Mouse (Mus musculus) embryonic fibroblast, embryonic 13.5 days (primary cell): ENCODE data around the gene Prpf40a. TPM values are rescaled to one million over a fixed set of nuclear protein-coding genes. Genes with fewer than 3 reads are reported as not detected.

ENCODE experiments used
- H3K27ac ChIP-seq: 2 replicates; pipeline ENCODE4 v1.5.1; 2012; ENCODE audit warnings: low read length, control low read depth, inconsistent platforms; ENCODE audit not compliant: insufficient read depth
- H3K4me1 ChIP-seq: 2 replicates; pipeline ENCODE4 v1.6.1; 2011; ENCODE audit warnings: low read length; ENCODE audit not compliant: control insufficient read depth, insufficient read depth
- H3K4me3 ChIP-seq: 2 replicates; pipeline ENCODE4 v1.5.1; 2011; ENCODE audit warnings: mild to moderate bottlenecking, control low read depth, low read length; ENCODE audit not compliant: insufficient read depth
- CTCF ChIP-seq: IDR thresholded peaks from 2 replicates; pipeline ENCODE4 v1.5.1; 2011; ENCODE audit warnings: mild to moderate bottlenecking, control low read depth, low read length, moderate library complexity, borderline replicate concordance; ENCODE audit not compliant: insufficient read depth
- POLR2A ChIP-seq: IDR thresholded peaks from 2 replicates; pipeline ENCODE4 v1.6.1; 2011; ENCODE audit warnings: low read depth, mild to moderate bottlenecking, control low read depth, low read length, moderate library complexity
- polyA plus RNA-seq: library from polyadenylated mRNA; stranded (reverse); fragments of >200 nt; gene quantifications from 2 replicates; pipeline ENCODE4 v1.2.4, GENCODE M21; 2011; ENCODE audit warnings: low read depth; ENCODE audit not compliant: missing spikeins, insufficient read length

The Prpf40a gene
- polyA plus RNA-seq, 1 experiment, result 158 TPM

- TF ChIP-seq POLR2A (peak; percentile 67), CTCF (no peak)
- Histone ChIP-seq H3K4me1 (no peaks in the 10 kb centered on the region), H3K27ac (peak within 1 kb of the TSS; percentile 98), H3K4me3 (peak within 1 kb of the TSS; percentile 86)
Observed at GRCm38 (mm10) chr2:53191523-53192220, 588 bp upstream of the Prpf40a start, which contains the start of gene Arl6ip6. Gene Arl6ip6, plus strand, starts transcription at chr2:53191726.

GRCm38 (mm10) chr2:53189811-53190210, 1.3 kb downstream of the Prpf40a start:
- no peak overlapping the region for H3K27ac ChIP-seq
- peak overlapping the region; percentile 32 for H3K4me3 ChIP-seq
- H3K4me1 ChIP-seq, result no peaks in the 10 kb centered on the region
- no peak for TF ChIP-seq POLR2A
- TF ChIP-seq CTCF, result no peak; the same call in 1 of the 2 replicates

GRCm38 (mm10) chr2:53179876-53180275, 11.2 kb downstream of the Prpf40a start:
- no peak overlapping the region for H3K27ac ChIP-seq
- peaks cover 2% of the 10 kb centered on the region; the same call in 1 of the 2 replicates for H3K4me1 ChIP-seq
- H3K4me3 ChIP-seq, result no peak overlapping the region
- TF ChIP-seq POLR2A (no peak), CTCF (no peak)

GRCm38 (mm10) chr2:53178966-53179365, 12.1 kb downstream of the Prpf40a start:
- Histone ChIP-seq H3K27ac (no peak overlapping the region), H3K4me3 (no peak overlapping the region), H3K4me1 (peaks cover 2% of the 10 kb centered on the region; the same call in 1 of the 2 replicates)
- no peak for TF ChIP-seq CTCF
- TF ChIP-seq POLR2A, result no peak

GRCm38 (mm10) chr2:53173966-53174365, 17.1 kb downstream of the Prpf40a start:
- Histone ChIP-seq H3K4me1 (no peaks in the 10 kb centered on the region), H3K4me3 (no peak overlapping the region), H3K27ac (no peak overlapping the region)
- TF ChIP-seq CTCF (no peak), POLR2A (no peak)

- no peak for TF ChIP-seq CTCF
- TF ChIP-seq POLR2A, result no peak
- H3K4me3 ChIP-seq, result no peak overlapping the region
- H3K27ac ChIP-seq, result no peak overlapping the region
Observed at GRCm38 (mm10) chr2:53146852-53147251, 44.2 kb downstream of the Prpf40a start.

GRCm38 (mm10) chr2:53131567-53131966, 59.5 kb downstream of the Prpf40a start:
- Histone ChIP-seq H3K4me1 (no peaks in the 10 kb centered on the region), H3K27ac (no peak overlapping the region), H3K4me3 (no peak overlapping the region)
- no peak for TF ChIP-seq POLR2A
- TF ChIP-seq CTCF, result no peak

More at GRCm38 (mm10) chr2:53146852-53147251, 44.2 kb downstream of the Prpf40a start:
- H3K4me1 ChIP-seq, result no peaks in the 10 kb centered on the region

- H3K27ac ChIP-seq, result no peak overlapping the region
- no peaks in the 10 kb centered on the region for H3K4me1 ChIP-seq
- no peak for TF ChIP-seq CTCF
- TF ChIP-seq POLR2A, result no peak
- H3K4me3 ChIP-seq, result no peak overlapping the region
Observed at GRCm38 (mm10) chr2:53129070-53129469, 62.0 kb downstream of the Prpf40a start.

- Histone ChIP-seq H3K4me3 (no peak overlapping the region), H3K4me1 (no peaks in the 10 kb centered on the region), H3K27ac (no peak overlapping the region)
- TF ChIP-seq CTCF, result peak; percentile 37; the same call in 1 of the 2 replicates
- no peak for TF ChIP-seq POLR2A
Observed at GRCm38 (mm10) chr2:53125998-53126397, 65.1 kb downstream of the Prpf40a start.

GRCm38 (mm10) chr2:53121797-53122196, 69.3 kb downstream of the Prpf40a start:
- no peak for TF ChIP-seq POLR2A
- TF ChIP-seq CTCF, result no peak
- Histone ChIP-seq H3K4me1 (no peaks in the 10 kb centered on the region), H3K4me3 (no peak overlapping the region), H3K27ac (no peak overlapping the region)

GRCm38 (mm10) chr2:53108547-53108946, 82.5 kb downstream of the Prpf40a start:
- Histone ChIP-seq H3K27ac (no peak overlapping the region), H3K4me3 (no peak overlapping the region), H3K4me1 (no peaks in the 10 kb centered on the region)
- no peak for TF ChIP-seq POLR2A
- TF ChIP-seq CTCF, result no peak
